Mouse (Mus musculus): ENCODE data around the gene Sys1.

DNA sequence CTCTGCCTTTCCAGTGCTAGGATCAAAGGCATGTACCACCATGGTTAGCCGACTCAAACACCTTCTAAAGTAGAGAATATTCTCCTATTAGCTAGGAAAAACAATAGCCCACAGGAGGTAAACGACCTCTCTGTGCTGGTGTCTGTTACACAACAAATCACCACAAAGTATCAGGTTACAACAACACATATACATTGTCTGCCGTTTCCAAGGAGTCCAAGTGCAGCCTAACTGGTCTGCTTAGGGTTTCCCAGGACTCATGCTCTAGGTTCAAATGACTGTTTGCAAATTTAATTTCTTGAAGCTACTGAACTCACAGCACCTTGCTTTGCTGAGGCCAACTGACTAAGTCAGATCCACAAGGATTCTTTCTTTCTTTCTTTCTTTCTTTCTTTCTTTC is 37.3 kb upstream of the Sys1 start:
- no peak for TF ChIP-seq CTCF (IDR thresholded peaks at IDR 0.05; ENCODE audit: low read depth, low read length)
- TF ChIP-seq POLR2A (IDR thresholded peaks at IDR 0.05; ENCODE audit: borderline replicate concordance, low read depth, low read length) = no peak

Measured in bone marrow macrophage, adult 2 months (primary cell).